Mouse (Mus musculus) layer of hippocampus, postnatal 14 days (tissue): Measurements from ENCODE around the gene Cyp1a1. TPM values are rescaled to one million over a fixed set of nuclear protein-coding genes. Genes with fewer than 3 reads are reported as not detected.

ENCODE experiments used
- DNase-seq, 2 experiments: peaks; one replicate each; pipeline ENCODE4 v3.0.0; 2021 to 2022; ENCODE audit warnings: low spot score in 2 of 2, mixed read lengths in 1 of 2
- total RNA-seq, 2 experiments: library from RNA; stranded (reverse); gene quantifications; 2 replicates each; pipeline ENCODE4 v1.2.3; 2021

Cyp1a1 gene
- total RNA-seq, 2 experiments from 2014 or later: 0.14 to 0.28 TPM

DNA sequence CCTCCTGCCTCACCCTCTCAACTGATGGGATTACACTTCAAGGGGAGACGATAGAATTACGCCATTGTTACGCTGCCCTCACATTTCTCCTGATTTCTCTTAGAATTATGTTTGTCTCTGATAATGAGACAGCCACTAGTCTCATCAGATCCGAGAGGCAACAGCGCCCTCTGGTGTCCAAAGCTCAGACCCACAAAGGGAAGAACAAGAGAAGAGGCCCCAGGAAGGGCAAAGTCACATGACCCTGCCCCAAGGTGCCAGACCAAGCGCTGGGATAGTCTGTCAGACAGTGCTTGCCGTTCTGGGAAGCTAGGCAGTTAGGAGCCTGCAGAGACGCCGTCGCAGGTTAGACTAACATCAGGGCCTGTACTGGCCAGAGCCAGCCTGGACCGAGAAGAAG, 32.0 kb upstream of the Cyp1a1 start:
- DNase-seq: peak; percentile 95

DNA sequence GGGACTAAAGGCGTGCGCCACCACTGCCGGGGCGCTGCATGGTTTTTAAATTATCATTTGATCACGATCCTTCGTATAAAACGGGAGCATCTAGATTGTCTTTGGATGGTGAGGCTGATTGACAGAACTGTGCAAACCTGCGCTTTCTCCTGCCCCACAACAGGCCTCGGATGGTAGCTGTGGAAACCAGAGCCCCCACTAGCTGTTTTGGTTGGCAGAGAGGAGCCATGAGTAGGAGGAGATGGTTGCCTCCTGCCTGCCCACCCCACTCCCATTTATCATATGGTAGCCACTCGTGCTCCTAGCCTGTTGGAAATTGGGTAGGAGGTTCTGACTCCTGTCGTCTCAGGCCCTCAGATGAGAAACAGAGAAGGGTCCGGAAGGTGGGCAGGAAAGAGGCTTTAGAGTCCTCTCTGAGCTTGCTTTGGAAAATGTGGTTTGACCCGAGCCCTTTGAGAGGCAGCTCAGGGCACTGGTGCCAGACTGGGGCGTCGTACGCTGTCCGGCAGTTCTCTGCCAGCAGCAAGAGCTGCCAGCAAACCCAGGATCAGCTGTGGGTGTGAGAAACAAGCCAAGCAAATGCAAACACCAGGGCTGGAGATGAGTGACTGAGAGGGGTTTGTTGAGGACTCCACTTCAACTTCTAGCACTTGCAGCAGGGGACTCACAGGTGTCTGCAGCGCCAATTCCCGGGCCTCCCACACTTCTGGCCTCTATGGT, 30.9 kb upstream of the Cyp1a1 start:
- no peak for DNase-seq

DNA sequence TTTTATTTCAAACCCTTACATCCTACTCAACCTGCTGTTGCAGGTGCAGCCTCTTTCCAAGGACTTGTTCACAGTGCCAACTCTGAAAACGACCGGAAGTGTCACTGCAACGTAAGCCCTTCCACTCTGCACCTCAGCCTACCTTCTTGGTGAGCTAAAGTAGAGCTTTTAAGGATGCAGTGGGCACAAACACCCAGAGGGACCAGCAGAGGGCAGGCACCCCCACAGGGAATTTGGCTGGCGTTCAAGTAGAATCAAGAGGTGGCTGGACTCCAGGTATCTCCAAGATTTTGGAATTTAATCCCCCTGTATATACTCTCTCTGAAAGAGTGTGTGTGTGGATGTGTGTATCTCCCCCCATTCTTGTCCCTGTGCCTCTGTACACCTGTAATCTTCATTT, 29.9 kb upstream of the Cyp1a1 start:
- no peak for DNase-seq

DNA sequence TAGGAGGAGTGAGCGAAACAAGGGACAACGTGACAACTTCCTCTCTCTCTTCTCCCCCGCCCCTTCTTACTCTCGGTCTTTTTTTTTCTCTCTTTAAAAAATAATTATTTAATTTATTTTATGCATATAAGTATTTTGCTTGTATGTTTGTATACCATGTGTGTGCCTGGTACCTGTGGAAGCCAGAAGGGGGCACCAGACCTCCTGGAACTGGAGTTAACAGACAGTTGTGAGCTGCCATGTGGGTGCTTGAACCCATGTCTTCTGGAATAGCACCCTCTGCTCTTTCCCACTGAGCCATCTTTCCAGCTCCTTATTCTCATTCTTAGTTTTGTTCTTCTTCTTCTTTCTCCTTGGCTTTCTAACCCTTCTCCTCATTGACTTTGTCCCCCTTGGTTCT, 28.8 kb upstream of the Cyp1a1 start:
- no peak for DNase-seq

DNA sequence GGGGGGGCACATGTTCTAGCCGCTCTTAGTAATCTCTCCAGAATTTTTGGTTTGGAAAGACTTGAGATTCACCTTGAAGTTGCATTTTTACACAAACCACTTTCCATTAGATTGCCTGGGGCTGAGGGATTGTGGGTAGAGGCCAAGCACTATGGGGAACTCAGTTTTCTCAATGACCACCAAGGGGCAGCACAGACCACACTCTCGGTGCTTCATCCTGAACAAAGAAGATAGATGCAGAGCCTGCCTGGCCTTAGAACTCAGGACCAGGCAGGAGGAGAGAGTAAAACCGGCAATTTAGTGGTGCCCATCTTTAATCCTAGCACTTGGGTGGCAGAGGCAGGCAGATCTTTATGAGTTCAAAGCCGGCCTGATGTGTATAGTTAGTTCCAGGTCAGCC, 28.0 kb upstream of the Cyp1a1 start:
- DNase-seq: peak; percentile 70 to 88

DNA sequence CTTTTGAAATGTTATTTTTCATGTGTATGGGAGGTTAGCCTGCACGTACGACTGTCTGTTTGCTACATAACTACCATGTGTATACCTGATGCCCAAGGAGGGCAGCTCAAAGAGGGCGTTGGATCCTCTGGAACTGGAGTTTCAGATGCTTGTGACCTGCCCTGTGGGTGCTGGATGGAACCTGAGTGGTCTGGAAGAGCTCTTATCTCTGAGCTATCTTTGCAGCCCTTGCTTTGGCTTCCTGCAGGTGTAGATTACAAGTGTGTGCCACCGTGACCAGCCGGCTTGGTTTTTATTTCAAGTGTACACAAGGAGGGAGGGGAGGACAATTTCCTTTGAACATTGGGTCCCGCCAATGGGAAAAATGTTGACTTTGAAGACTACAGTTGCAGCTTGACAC, 27.2 kb upstream of the Cyp1a1 start:
- DNase-seq: no peak

DNA sequence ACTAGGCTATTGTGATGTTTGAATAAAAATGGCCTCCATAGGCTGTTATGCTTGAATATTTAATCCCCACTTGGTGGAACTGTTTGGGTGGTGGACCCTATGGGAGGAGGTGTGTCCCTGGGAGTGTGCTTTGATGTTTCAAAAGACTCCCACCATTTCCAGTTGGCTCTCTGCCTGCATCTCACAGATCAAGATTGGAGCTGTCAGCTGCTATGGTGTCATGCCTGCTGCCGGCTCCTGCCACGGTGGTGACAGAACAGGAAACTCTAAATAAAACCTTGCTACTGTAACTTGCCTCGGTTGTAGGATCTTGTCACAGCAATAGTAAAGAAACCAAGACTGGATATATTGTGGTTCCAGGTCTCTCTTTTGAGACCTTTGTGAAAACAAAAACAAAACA, 26.2 kb upstream of the Cyp1a1 start:
- DNase-seq: no peak

DNA sequence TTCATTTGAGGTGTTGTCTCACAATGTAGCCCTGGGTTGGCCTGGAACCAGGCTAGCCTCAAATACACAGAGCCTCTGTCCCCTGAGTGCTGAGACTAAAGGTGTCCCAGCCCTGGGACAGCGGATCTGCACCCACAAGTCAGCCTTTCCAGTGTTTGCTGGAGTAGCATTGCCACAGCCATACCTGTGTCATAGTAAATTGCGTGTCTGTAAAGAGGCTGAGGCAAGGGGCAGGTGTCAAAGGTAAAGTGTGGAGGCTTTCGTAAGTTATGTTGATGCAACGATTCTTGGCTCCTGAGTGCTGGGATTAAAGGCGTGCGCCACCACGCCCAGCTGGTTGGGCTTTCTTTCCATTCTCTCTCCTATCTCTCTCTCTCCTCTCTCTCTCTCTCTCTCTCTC, 23.1 kb upstream of the Cyp1a1 start:
- no peak for DNase-seq

DNA sequence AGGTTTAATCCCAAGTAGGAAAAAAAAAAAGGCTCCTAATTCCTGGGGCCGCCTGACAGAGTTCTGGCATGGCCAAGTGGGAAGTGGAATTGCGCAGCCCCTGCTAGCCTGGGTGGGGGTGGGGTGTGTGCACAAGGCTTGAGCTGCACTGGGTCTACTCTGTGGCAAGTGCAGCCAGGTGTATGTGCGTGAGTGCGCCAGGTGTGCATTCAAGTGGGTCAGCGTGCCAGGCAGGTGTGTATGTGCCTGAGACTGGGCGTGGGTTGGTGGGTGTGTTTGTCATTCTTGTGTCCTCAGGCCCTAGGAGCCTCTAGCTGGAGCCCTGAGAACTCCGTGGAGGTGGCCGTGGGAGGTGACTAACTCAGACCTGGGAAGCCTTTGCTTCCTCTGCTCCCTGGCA, 21.2 kb upstream of the Cyp1a1 start:
- DNase-seq: no peak

DNA sequence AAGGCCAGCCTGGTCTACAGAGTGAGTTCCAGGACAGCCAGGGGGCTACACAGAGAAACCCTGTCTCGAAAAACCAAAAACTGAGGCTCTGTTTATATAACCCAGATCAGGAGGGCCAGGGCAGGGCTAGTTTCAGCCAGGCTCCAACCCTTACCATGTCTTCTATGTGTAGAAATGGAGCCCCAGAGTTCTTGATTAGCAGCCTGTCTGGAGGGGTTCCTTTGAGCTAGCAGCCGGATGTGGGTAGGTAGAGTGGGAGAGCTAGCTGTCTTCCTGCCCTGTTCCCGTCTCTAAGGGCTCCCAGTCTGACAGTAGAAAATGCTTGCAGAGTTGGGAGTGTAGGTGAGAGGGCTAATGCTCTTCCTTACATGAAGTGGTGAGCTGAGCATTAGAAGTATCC, 20.6 kb upstream of the Cyp1a1 start:
- no peak for DNase-seq

DNA sequence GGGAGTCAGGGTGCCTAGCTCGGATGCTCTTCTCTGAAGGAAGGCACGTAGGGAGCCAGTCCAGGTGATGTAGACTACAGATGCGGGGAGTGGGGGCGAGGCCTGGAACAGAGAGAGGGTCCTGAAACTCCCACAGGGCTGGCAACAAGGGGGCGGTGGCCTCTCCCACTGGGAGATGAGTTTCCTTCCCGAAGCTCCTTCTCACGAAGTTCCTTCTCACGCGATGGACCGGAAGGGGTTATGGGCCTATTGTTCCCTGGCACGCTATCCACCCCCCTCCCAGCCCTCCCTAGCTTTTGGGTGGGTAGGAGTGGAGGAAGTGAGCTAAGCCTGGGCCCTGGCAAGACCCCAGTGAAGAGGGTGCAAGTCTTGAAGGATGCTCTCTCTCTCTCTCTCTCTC, 19.9 kb upstream of the Cyp1a1 start:
- no peak for DNase-seq

DNA sequence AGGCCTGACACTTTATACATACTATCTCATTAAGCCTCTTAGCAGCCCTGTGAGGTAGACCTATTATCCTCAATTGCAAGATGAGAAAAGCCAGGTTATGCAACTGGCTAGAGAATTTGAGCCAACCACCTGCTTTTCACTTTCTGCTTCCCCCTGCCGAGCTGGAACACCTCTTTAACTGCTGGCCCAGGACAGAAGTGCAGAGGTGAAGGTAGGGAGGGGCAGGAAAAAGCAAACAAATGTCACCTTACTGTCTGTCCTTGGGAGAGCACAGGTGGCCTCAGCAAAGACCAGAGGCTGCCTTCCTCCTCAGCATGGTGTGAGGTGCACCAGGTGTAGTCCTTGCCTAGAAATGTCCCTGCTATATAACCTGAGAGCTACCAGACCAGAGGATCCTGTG, 19.5 kb upstream of the Cyp1a1 start:
- no peak for DNase-seq

DNA sequence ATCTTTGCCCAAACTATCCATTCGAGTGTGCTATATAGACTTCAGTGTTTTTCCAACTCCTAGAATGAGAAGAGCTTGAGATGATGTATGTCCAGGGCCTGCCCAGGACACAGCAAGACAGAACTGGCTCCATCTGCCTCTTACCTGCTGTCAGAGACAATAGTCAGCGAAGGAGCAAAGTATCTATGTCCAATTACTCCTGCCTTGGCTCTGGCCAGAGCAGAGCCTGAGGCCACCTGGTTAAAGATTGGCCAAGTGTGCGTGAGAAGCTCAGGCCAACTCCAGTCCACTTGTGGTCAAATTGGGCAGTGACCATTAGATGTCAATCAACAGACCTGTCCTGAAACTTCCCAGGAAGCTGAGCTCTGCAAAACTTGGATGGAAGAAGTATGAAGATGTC, 18.2 kb upstream of the Cyp1a1 start:
- no peak for DNase-seq

DNA sequence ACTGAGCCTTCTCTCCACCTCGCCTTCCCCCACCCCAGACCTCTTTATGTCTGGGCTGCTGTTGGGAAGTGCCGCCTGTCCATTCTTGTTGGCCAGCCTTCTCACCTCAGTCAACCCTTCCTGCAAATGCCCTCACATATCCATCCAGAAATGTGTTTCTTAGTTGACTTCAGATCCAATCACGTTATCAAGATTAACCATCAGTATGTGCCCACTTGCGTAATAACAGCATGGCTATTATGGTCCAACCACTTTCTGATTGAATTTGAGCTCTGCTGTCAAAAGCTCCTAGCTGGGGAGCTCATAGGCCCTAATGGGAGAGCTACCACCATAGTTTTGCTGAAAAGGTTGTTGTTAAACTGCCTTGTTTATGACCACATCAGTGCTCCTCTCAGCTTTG, 16.7 kb upstream of the Cyp1a1 start:
- no peak for DNase-seq

DNA sequence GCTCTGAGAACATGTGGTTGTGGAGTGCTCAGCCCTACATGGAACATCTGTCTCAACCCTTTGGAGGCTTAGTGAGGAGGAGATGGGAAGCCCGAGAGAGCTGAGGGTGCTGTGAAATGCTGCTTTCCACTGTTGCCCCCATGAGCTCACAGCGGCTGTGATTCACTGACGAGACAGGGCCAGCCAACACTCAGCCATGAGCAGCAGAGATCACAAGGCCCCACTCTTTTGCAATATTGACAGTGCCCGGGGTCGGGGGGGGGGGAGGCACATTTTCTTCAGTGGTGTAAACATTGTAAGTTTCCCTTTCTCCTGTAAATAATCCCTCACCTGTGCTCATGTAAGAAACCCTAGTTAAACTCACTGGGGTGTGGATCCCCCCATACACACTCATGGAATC, 16.2 kb upstream of the Cyp1a1 start:
- DNase-seq: no peak

DNA sequence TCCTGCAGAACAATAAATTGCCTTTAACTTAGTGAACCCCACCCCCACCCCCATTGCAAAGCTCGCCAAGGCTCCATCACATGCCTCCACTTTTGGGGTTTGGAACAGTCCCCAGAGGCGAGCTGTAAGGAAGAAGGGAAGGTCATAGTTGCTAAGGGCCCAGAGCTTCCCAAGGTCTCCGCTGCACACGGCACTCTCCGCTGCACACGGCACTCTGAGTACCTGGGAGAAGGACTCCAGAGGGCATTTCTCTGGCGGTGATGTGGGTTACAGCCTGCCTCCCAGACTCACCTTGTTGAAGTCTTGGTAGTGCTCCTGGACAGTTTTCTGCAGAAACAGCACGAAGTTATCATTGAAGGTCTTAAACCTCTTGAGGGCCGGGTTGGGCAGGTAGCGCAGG, 6.3 kb upstream of the Cyp1a1 start:
- no peak for DNase-seq

DNA sequence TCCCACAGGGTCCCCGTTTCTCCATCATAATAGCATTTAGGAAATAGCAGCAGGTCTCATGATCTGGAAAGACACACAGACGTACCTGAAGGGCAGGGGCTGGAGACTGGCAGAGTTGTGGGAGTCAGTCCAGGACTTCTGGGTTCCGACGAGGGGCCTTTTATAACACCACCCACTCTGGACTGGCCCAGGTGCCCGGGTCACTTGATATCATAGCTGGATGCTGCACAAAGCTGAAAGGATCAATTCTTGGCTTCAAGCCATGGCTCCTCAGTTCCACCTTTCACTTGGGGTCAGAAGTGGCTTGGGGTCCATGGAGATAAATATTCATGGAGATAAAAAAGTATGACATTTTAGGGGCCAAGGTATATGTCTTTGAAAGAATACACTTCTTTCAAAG, 4.2 kb upstream of the Cyp1a1 start, which contains the start of gene Cyp1a2:
Gene Cyp1a2 (minus strand): TSS at position 184 of the 400 bp plus-strand sequence.
- DNase-seq: no peak

DNA sequence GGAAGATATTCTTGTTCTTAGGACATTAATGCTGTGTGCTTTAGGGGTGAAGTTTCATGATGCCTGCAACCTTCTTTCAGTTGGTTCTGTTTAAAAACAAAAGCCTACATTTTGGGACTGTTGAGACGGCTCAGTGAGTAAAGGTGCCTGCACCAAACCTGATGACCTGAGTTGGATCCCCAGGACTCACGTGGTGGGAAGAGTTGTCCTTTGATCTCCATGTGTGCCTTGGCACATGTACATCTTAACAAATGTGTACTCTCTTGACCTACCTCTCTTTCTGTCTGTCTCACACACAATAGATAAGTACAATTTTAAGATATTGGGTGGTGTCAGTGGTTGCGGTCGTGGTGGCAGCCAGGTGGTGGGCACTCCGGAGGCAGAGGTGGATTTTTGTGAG, 1.7 kb upstream of the Cyp1a1 start:
- no peak for DNase-seq

DNA sequence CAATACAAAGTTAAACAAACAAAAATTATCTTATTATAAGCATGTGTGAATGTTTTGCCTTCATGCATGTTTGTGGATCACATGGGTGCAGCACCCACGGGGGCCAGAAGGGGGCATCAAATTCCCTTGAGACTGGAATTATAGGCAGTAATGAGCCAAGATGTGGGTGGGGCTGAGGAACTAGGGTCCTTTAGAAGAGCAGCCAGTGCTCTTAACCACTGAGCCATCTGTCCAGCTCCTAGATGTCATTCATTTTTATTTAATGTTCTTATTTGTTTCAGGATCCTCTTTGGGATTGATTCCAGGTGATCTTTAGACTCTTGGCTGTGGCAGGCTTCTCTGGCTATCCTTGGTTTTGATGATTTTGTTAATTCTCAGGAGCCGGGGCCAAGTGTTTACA, 430 bp downstream of the Cyp1a1 start:
- DNase-seq: no peak

DNA sequence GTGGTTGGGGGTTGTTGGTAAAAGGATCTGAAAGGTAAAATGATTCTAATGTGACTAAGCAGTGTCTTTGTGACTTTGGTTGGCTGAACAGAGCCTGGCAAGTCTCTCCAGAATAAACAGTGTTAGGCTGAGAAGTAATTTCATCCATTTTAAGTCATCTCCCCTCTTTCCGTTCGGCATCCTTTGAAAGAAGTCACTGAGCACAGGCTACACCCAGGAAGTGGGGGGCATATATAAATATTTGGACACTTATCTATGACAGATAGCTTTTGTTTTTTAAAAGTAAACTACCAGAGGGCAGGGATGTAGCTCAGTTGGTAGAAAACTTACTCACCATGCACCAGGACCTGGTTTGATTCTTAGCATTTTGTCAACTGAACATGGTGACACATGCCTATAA, 878 bp downstream of the Cyp1a1 start:
- no peak for DNase-seq

DNA sequence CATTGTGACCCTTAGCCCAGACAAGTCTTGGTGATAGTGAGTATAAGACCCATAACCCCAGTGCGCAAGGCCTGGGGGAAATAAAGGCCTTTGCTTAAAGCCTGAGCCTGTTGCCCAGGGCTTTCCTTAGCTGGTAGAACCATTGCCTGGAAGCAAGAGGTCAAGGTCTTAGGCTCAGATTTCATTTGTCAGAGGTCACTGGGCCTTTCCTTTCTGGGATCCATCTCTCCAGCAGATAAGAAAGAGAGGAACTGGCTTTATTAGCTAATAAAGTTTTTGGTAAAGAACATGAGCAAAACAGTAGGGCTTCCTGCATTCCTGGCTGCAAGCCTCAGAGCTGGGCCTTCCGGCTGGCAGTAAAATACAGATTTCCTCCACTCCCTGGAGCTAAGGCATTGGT, 6.4 kb downstream of the Cyp1a1 start:
- no peak for DNase-seq

DNA sequence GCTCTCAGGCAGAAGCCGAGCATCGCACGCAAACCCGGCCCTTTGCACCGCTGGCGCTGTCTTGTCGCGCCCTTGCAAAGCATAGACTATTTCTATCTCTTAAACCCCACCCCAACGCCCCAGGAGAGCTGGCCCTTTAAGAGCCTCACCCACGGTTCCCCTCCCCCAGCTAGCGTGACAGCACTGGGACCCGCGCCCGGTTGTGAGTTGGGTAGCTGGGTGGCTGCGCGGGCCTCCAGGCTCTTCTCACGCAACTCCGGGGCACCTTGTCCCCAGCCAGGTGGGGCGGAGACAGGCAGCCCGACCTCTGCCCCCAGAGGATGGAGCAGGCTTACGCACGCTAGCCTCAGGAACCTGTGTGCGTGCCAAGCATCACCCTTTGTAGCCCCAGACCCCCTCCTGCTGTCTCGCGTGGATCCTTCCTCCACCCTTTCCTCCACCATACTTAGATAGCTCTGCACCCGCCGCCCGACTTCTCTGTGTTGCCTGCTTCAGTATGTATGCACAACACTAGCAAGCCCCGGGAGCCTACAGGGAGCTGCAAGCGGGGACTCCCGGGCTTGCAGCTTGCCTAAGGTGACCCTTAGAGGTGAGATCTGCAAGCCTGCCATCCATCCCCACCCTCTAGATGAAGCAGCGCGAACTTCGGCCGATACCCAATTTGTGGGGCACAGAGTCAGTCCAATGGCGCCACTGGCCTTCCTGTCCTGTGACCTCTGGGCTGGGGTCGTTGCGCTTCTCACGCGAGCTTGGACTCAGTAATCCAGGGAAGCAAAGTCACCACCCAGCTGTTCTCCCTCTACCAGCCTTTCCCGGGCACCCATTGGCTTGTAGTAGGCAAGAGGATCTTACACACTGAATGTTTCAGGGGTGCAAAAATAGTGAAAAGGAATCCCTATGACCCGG, 8.9 kb downstream of the Cyp1a1 start:
- peak; percentile 79 to 86 for DNase-seq

DNA sequence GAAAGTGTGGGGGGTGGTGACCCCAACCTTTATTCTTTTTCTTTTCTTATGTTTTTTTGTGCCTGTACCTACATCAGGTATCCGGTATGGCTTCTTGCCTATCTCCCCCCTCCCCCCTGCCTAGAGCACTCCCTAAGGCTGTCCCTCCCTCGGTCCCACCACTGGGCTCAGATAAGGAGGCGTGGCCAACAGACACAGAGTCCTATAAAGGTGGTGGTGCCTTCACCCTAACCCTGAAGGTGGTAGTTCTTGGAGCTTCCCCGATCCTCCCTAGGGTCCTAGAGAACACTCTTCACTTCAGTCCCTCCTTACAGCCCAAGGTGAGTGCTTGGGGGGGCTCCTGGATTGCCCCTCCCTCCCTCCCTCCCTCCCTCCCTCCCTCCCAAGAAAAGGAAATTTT, 9.7 kb downstream of the Cyp1a1 start:
- DNase-seq: no peak
